Mouse (Mus musculus) inflammation-experienced regulatory T-cells, adult 16 weeks (primary cell): ENCODE results near the gene Raly. TPM values are rescaled to one million over a fixed set of nuclear protein-coding genes. Genes with fewer than 3 reads are reported as not detected.

Experiments used
- polyA plus RNA-seq: library from polyadenylated mRNA; unstranded; fragments of 100-300 nt; shearing (Covaris generic); gene quantifications from one replicate; pipeline ENCODE4 v1.2.1, GENCODE M21; 2017

Raly gene
- 22.2 TPM for polyA plus RNA-seq

DNA sequence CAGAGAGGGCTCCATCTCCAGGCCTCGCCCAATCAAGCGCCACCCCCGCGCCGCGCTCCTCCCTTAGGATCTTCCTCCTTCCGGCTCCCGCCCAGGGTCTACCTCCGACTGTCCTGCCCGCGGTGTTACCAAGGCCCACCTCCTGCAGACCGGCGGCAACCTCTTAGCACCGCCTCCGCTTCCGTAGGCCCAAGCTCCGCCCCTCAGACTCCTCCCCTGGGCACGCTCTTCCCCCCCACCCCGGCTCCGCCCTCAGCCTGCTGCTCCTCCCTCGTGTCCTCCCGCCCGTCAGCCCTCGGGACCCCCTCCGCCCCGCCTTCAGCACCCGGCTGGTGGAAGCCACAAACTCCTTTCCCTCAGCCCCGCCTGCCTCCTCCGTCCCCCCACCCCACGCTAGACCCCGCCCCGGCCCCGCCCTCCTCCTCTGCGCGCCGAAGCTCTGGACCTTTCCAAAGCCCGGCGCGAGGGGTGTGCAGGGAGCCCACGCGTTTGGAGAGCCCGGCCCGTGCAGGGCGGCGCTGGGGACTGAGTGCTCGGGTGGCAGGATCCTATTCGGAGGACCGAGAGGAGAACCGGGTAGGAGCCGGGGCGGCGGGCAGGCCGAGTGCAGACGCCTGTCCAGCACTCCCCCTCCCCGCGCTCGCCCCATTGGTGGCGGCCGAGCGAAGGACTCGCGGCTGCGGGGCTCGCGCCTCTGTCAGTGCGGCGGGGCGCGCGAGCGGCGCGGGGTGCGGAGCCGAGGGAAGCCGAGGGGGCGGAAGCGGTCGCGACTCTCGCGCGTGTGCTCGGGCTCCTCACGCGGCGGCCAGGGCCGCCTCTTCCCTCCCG lies at the start of gene Raly, which contains the start of gene a:
Gene Raly, plus strand, starts transcription at position 441 of the 828 bp plus-strand sequence.
Gene a, plus strand, starts transcription at position 747 of the 828 bp plus-strand sequence.

DNA sequence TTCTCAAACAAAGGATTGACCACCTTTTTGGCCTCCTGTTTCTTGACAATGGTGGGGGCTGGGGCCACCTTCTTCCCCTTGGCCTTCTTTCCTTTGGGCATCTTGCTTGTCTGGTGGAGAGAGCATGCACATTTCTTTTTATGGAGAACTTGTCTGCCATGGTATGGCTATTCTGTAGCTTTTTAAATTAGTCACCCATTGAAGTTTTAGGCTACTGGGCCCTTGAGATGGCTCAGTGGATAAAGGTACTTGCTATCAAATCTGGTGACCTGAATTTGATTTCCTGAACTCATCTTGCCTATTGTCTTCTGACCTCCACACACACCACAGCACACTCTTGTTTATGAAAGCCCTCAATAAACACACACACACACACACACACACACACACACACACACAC lies 21.0 kb upstream of the Raly start, which contains the start of gene Gm14214:
Gene Gm14214, minus strand, starts transcription at position 101 of the 400 bp plus-strand sequence.

DNA sequence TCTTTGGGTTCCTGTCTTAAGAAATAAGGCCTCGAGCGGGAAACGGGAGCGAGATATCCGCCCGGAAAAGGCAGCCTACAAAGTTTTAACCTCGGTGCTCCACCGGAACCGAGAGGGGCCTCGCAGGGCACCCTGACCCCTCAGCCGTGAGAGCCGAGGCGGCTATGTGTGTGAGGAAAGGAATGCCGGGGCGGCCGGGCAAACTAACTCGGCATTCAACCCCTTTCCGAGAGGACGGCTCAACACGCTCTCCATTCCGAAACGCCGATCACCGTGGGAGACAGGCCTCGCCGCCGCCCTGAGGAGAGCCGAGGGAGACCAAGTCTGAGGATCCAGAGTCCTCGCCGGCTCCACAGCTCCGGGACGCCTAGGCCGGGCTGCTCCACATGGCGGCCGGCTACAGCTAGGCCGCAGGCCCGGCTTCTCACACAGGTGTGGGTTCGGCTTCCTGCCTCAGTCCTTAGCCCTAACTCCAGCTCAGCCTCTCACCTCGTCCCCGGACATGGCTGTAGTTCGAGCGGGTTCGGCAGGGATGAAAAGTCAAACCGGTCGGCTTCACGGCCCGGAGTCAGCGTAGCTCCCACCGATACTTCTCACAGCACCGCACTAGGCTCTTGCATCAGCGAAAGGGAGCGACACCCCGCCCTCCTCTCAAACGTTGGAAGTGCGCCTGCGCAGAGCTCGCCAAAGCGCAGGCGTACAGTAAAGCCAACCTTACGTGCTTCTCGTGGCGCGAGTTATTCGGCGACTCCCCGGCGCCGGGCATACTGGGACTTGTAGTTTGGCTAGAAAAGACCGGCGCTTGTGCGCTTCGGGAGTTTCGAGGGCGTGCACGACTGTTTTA lies 101.5 kb downstream of the Raly start, which contains the start of gene Eif2s2:
Gene Eif2s2, minus strand, starts transcription at position 735 of the 844 bp plus-strand sequence.

Other genes with a start within 250 kb of the Raly start
- not detected for gene 1700003F12Rik, start 244.0 kb upstream of the Raly start, polyA plus RNA-seq
- gene Actl10, start 239.3 kb upstream of the Raly start, polyA plus RNA-seq: not detected
- gene Necab3, start 232.2 kb upstream of the Raly start, polyA plus RNA-seq: not detected
- 0.80 TPM for gene E2f1, start 221.2 kb upstream of the Raly start, polyA plus RNA-seq
- 24.1 TPM for gene Pxmp4, start 187.4 kb upstream of the Raly start, polyA plus RNA-seq
- 0.74 TPM for gene Zfp341, start 177.8 kb upstream of the Raly start, polyA plus RNA-seq
- gene 4930519P11Rik, start 177.7 kb upstream of the Raly start, polyA plus RNA-seq: not detected
- 5.5 TPM for gene Chmp4b, start 139.4 kb upstream of the Raly start, polyA plus RNA-seq
- not detected for gene Gm14214, start 21.1 kb upstream of the Raly start, polyA plus RNA-seq
- not detected for gene a, start 306 bp downstream of the Raly start, polyA plus RNA-seq
- gene Eif2s2, start 101.8 kb downstream of the Raly start, polyA plus RNA-seq: 56.4 TPM
- gene Gm14226, start 227.2 kb downstream of the Raly start, polyA plus RNA-seq: not detected